Mouse (Mus musculus): Measurements from ENCODE around the gene Dpm1.
A peak's percentile ranks its signal among the peaks of the same experiment; 100 is the strongest.

Dpm1 gene

GRCm38 (mm10) chr2:168230026-168230728, at the start of gene Dpm1, which contains the start of the genes Gm20716 and Mocs3:
Gene Dpm1 (minus strand): TSS chr2:168230591.
Gene Gm20716 (minus strand): TSS chr2:168230364.
Gene Mocs3 (plus strand): TSS chr2:168230622.
- DNase-seq, result peak; percentile 90

GRCm38 (mm10) chr2:168274374-168274935, 44.1 kb upstream of the Dpm1 start:
- peak; percentile 52 for DNase-seq

- no peak for DNase-seq
These were observed 43.0 kb upstream of the Dpm1 start for GRCm38 (mm10) chr2:168273387-168273786.

- no peak for DNase-seq
These were observed 37.6 kb upstream of the Dpm1 start for GRCm38 (mm10) chr2:168268033-168268432.

- peak; percentile 80 for DNase-seq
These were observed 30.5 kb upstream of the Dpm1 start for GRCm38 (mm10) chr2:168260900-168261299.

GRCm38 (mm10) chr2:168260124-168260523, 29.7 kb upstream of the Dpm1 start:
- no peak for DNase-seq

GRCm38 (mm10) chr2:168259046-168259445, 28.7 kb upstream of the Dpm1 start:
- DNase-seq, result no peak

- no peak for DNase-seq
These were observed 26.8 kb upstream of the Dpm1 start for GRCm38 (mm10) chr2:168257188-168257587.

- no peak for DNase-seq
These were observed 26.1 kb upstream of the Dpm1 start for GRCm38 (mm10) chr2:168256506-168256905.

- peak; percentile 60 for DNase-seq
These were observed 23.4 kb upstream of the Dpm1 start for GRCm38 (mm10) chr2:168253822-168254221.

GRCm38 (mm10) chr2:168252639-168253292, 22.4 kb upstream of the Dpm1 start:
- DNase-seq, result no peak

- peak; percentile 79 for DNase-seq
These were observed 19.9 kb upstream of the Dpm1 start for GRCm38 (mm10) chr2:168250270-168250669.

- DNase-seq, result no peak
These were observed 18.5 kb upstream of the Dpm1 start for GRCm38 (mm10) chr2:168248856-168249245.

GRCm38 (mm10) chr2:168248167-168248855, 17.9 kb upstream of the Dpm1 start:
- no peak for DNase-seq

- DNase-seq, result peak; percentile 12
These were observed 15.2 kb upstream of the Dpm1 start for GRCm38 (mm10) chr2:168245571-168245970.

GRCm38 (mm10) chr2:168243278-168243677, 12.9 kb upstream of the Dpm1 start:
- DNase-seq, result no peak

GRCm38 (mm10) chr2:168242841-168243240, 12.4 kb upstream of the Dpm1 start:
- DNase-seq, result no peak

GRCm38 (mm10) chr2:168238335-168238734, 7.9 kb upstream of the Dpm1 start:
- no peak for DNase-seq

- DNase-seq, result no peak
These were observed 2.9 kb upstream of the Dpm1 start for GRCm38 (mm10) chr2:168233286-168233685.

GRCm38 (mm10) chr2:168231471-168231829, 1.1 kb upstream of the Dpm1 start:
- DNase-seq, result no peak

GRCm38 (mm10) chr2:168230773-168231470, 531 bp upstream of the Dpm1 start:
- DNase-seq, result peak; percentile 23

GRCm38 (mm10) chr2:168229116-168230025, 1.0 kb downstream of the Dpm1 start:
- peak; percentile 62 for DNase-seq

Measured in right cerebral cortex, adult 18-20 months (tissue).